Comparison of ENCODE assay signal across 21 mouse cellular contexts in genomic region chr13:72767306-72767705, GRCm38 (mm10).
"Had no signal": no experiment of that assay in that cellular context is flagged by ENCODE, and none has a peak within 500 bp of the region (broad histone marks: within the 10 kb centered on the region; RNA-seq: fewer than 3 reads in every experiment).

No protein-coding gene starts in this region.

- H3K9ac ChIP-seq: limb, embryonic 15.5 days; liver, embryonic 14.5 days; liver, postnatal 0 days; lung, embryonic 14.5 days; midbrain, embryonic 13.5 days; neural tube, embryonic 13.5 days; stomach, embryonic 15.5 days had no signal

- H3K27me3 ChIP-seq: limb, embryonic 15.5 days; megakaryocyte, embryonic 14.5 days; neural tube, embryonic 13.5 days; stomach, embryonic 15.5 days had no signal

- H3K4me1 ChIP-seq: megakaryocyte, embryonic 14.5 days; midbrain, embryonic 13.5 days; neural tube, embryonic 13.5 days; stomach, embryonic 15.5 days had no signal

- ATAC-seq: liver, postnatal 0 days; lung, postnatal 0 days; midbrain, embryonic 13.5 days; midbrain, embryonic 16.5 days had no signal

- H3K4me3 ChIP-seq: limb, embryonic 15.5 days; megakaryocyte, embryonic 14.5 days; midbrain, embryonic 10.5 days; midbrain, embryonic 13.5 days; myocyte; neural tube, embryonic 13.5 days; stomach, embryonic 15.5 days had no signal

- H3K36me3 ChIP-seq: limb, embryonic 15.5 days; midbrain, embryonic 10.5 days; midbrain, embryonic 13.5 days; neural tube, embryonic 13.5 days; stomach, embryonic 15.5 days had no signal

- H3K9me3 ChIP-seq: limb, embryonic 15.5 days; midbrain, embryonic 10.5 days; midbrain, embryonic 13.5 days; neural tube, embryonic 13.5 days; stomach, embryonic 15.5 days had no signal

- H3K4me2 ChIP-seq: limb, embryonic 15.5 days; liver, embryonic 11.5 days; lung, embryonic 14.5 days; midbrain, embryonic 13.5 days; neural tube, embryonic 13.5 days; stomach, embryonic 15.5 days had no signal

- DNase-seq: kidney, adult 9 months; kidney, postnatal 14 days; kidney, postnatal 4 days; liver, postnatal 0 days; lung, embryonic 14.5 days; right cerebral cortex, postnatal 25 days; spleen, adult 18-20 months; thymus, adult 18-20 months; thymus, postnatal 36 days had no signal

- H3K27ac ChIP-seq: limb, embryonic 15.5 days; liver, embryonic 14.5 days; macrophage; midbrain, embryonic 10.5 days; midbrain, embryonic 13.5 days; neural tube, embryonic 13.5 days; stomach, embryonic 15.5 days had no signal
